Mouse (Mus musculus) neural tube, embryonic 15.5 days (tissue): ENCODE measurements around the gene Chst12. TPM values are rescaled to one million over a fixed set of nuclear protein-coding genes. Genes with fewer than 3 reads are reported as not detected.

Experiments
- ATAC-seq: fragments of 200-750 bp; cut with Nextera tagmentation; 2 replicates; pipeline ENCODE4 v1.8.0; 2017; ENCODE audit warnings: mild to moderate bottlenecking, moderate TSS enrichment, moderate library complexity; ENCODE audit not compliant: low FRiP score
- H3K27ac ChIP-seq: fragments of 300-500 bp; sonication (generic); replicated peaks from 2 replicates; pipeline ENCODE4 v1.5.1; 2015; ENCODE audit warnings: mild to moderate bottlenecking, inconsistent platforms
- H3K27me3 ChIP-seq: fragments of 300-500 bp; sonication (generic); replicated peaks from 2 replicates; pipeline ENCODE4 v1.6.1; 2015; ENCODE audit warnings: inconsistent platforms
- H3K36me3 ChIP-seq: fragments of 300-500 bp; sonication (generic); 2 replicates; pipeline ENCODE4 v1.6.1; 2015; ENCODE audit warnings: inconsistent platforms
- H3K4me1 ChIP-seq: fragments of 300-500 bp; sonication (generic); 2 replicates; pipeline ENCODE4 v1.6.1; 2015; ENCODE audit warnings: inconsistent platforms
- H3K4me2 ChIP-seq: fragments of 300-500 bp; sonication (generic); 2 replicates; pipeline ENCODE4 v1.6.1; 2015; ENCODE audit warnings: inconsistent platforms, mild to moderate bottlenecking, moderate library complexity
- H3K4me3 ChIP-seq: fragments of 300-500 bp; sonication (generic); replicated peaks from 2 replicates; pipeline ENCODE4 v1.5.1; 2015; ENCODE audit warnings: mild to moderate bottlenecking, inconsistent platforms
- H3K9ac ChIP-seq: fragments of 300-500 bp; sonication (generic); replicated peaks from 2 replicates; pipeline ENCODE4 v1.6.1; 2015; ENCODE audit warnings: mild to moderate bottlenecking, inconsistent platforms
- H3K9me3 ChIP-seq: fragments of 300-500 bp; sonication (generic); replicated peaks from 2 replicates; pipeline ENCODE4 v1.6.1; 2016; ENCODE audit warnings: inconsistent platforms
- WGBS: fragments of 180-500 bp; shearing (Covaris S2); methylation state at CpG from one replicate; pipeline ENCODE4 v1.1.7; 2015; ENCODE audit warnings: mixed read lengths; 5-methylcytosine and 5-hydroxymethylcytosine counted together
- polyA plus RNA-seq: library from polyadenylated mRNA; unstranded; fragments of >200 nt; fragmentation: Nextera tagmentation; extraction: Ambion mirVana; gene quantifications from 2 replicates; pipeline ENCODE4 v1.2.1, GENCODE M21; 2015

Gene Chst12
- polyA plus RNA-seq, 1 experiment from 2014 or later = 31.2 TPM

GRCm38 (mm10) chr5:140521196-140521595 lies 15.8 kb downstream of the Chst12 start:
- Histone ChIP-seq H3K36me3 (peaks cover 26% of the 10 kb centered on the region), H3K9ac (no peak overlapping the region), H3K4me1 (no peaks in the 10 kb centered on the region), H3K27me3 (no peaks in the 10 kb centered on the region), H3K9me3 (0 out of 2 replicates have a peak, but pooled peaks cover 2% of the 10 kb centered on the region), H3K4me3 (no peak overlapping the region), H3K27ac (no peak overlapping the region), H3K4me2 (no peak overlapping the region)
- no peak for ATAC-seq
- WGBS = 88% methylated on average over 1 of the region's 1 CpGs

- peaks cover 46% of the 10 kb centered on the region for H3K36me3 ChIP-seq
- no peak overlapping the region for H3K4me2 ChIP-seq
- WGBS = 64% methylated on average over 2 of the region's 2 CpGs
Measured at GRCm38 (mm10) chr5:140526754-140527153, 21.4 kb downstream of the Chst12 start.

GRCm38 (mm10) chr5:140538111-140538683 lies 32.8 kb downstream of the Chst12 start:
- WGBS = 76% methylated on average over 13 of the region's 13 CpGs
- peaks cover 9% of the 10 kb centered on the region for H3K4me1 ChIP-seq
- H3K9me3 ChIP-seq = no peaks in the 10 kb centered on the region
- no peak overlapping the region for H3K27ac ChIP-seq
- no peak overlapping the region for H3K9ac ChIP-seq
- ATAC-seq = no peak
- H3K27me3 ChIP-seq = no peaks in the 10 kb centered on the region
- no peak overlapping the region for H3K4me3 ChIP-seq
- H3K4me2 ChIP-seq = no peak overlapping the region
- H3K36me3 ChIP-seq = no peaks in the 10 kb centered on the region

More at GRCm38 (mm10) chr5:140526754-140527153, 21.4 kb downstream of the Chst12 start:
- no peaks in the 10 kb centered on the region for H3K27me3 ChIP-seq
- H3K27ac ChIP-seq = no peak overlapping the region
- H3K4me1 ChIP-seq = no peaks in the 10 kb centered on the region
- no peak for ATAC-seq
- H3K9ac ChIP-seq = no peak overlapping the region
- H3K9me3 ChIP-seq = 0 out of 2 replicates have a peak, but pooled peaks cover 2% of the 10 kb centered on the region
- H3K4me3 ChIP-seq = no peak overlapping the region

GRCm38 (mm10) chr5:140540106-140540505 lies 34.8 kb downstream of the Chst12 start:
- Histone ChIP-seq H3K9me3 (no peaks in the 10 kb centered on the region), H3K36me3 (no peaks in the 10 kb centered on the region), H3K27me3 (no peaks in the 10 kb centered on the region), H3K9ac (no peak overlapping the region), H3K4me2 (no peak overlapping the region), H3K27ac (no peak overlapping the region), H3K4me3 (no peak overlapping the region), H3K4me1 (peaks cover 9% of the 10 kb centered on the region)
- 14% methylated on average over 8 of the region's 8 CpGs for WGBS
- peak; percentile 25; the same call in 1 of the 2 replicates for ATAC-seq

- Histone ChIP-seq H3K4me3 (no peak overlapping the region), H3K36me3 (no peaks in the 10 kb centered on the region), H3K27me3 (no peaks in the 10 kb centered on the region), H3K9me3 (no peaks in the 10 kb centered on the region), H3K27ac (peak overlapping the region; percentile 73), H3K9ac (no peak overlapping the region), H3K4me2 (no peak overlapping the region), H3K4me1 (no peaks in the 10 kb centered on the region)
- peak; percentile 89 for ATAC-seq
- WGBS = 59% methylated on average over 9 of the region's 9 CpGs
Measured at GRCm38 (mm10) chr5:140542811-140543575, 37.6 kb downstream of the Chst12 start.

GRCm38 (mm10) chr5:140545651-140546050 lies 40.3 kb downstream of the Chst12 start:
- H3K9ac ChIP-seq = no peak overlapping the region
- WGBS = 61% methylated on average over 6 of the region's 6 CpGs
- ATAC-seq = no peak

GRCm38 (mm10) chr5:140546332-140546731 lies 41.0 kb downstream of the Chst12 start:
- Histone ChIP-seq H3K4me3 (no peak overlapping the region), H3K9me3 (no peaks in the 10 kb centered on the region), H3K4me2 (no peak overlapping the region), H3K27me3 (no peaks in the 10 kb centered on the region), H3K27ac (no peak overlapping the region), H3K36me3 (no peaks in the 10 kb centered on the region), H3K4me1 (peaks cover 12% of the 10 kb centered on the region), H3K9ac (no peak overlapping the region)
- ATAC-seq = no peak
- 88% methylated on average over 19 of the region's 19 CpGs for WGBS

More at GRCm38 (mm10) chr5:140545651-140546050, 40.3 kb downstream of the Chst12 start:
- Histone ChIP-seq H3K4me2 (no peak overlapping the region), H3K9me3 (no peaks in the 10 kb centered on the region), H3K27me3 (no peaks in the 10 kb centered on the region), H3K4me3 (no peak overlapping the region), H3K36me3 (no peaks in the 10 kb centered on the region), H3K4me1 (peaks cover 12% of the 10 kb centered on the region), H3K27ac (no peak overlapping the region)

- no peak overlapping the region for H3K4me3 ChIP-seq
- H3K9ac ChIP-seq = no peak overlapping the region; the same call in 1 of the 2 replicates
- peak overlapping the region; percentile 58 for H3K27ac ChIP-seq
- peak overlapping the region; percentile 34 for H3K4me2 ChIP-seq
- H3K9me3 ChIP-seq = no peaks in the 10 kb centered on the region
- H3K27me3 ChIP-seq = no peaks in the 10 kb centered on the region
- peak; percentile 73 for ATAC-seq
- H3K36me3 ChIP-seq = no peaks in the 10 kb centered on the region
- WGBS = 15% methylated on average over 17 of the region's 17 CpGs
- H3K4me1 ChIP-seq = peaks cover 12% of the 10 kb centered on the region
Measured at GRCm38 (mm10) chr5:140549306-140550047, 44.1 kb downstream of the Chst12 start.

- Histone ChIP-seq H3K9me3 (no peaks in the 10 kb centered on the region), H3K27me3 (no peaks in the 10 kb centered on the region), H3K4me3 (no peak overlapping the region), H3K9ac (no peak overlapping the region), H3K36me3 (no peaks in the 10 kb centered on the region), H3K27ac (no peak overlapping the region), H3K4me1 (peaks cover 12% of the 10 kb centered on the region), H3K4me2 (no peak overlapping the region)
- ATAC-seq = no peak
- 91% methylated on average over 7 of the region's 7 CpGs for WGBS
Measured at GRCm38 (mm10) chr5:140553719-140554118, 48.4 kb downstream of the Chst12 start.

GRCm38 (mm10) chr5:140556859-140557258 lies 51.5 kb downstream of the Chst12 start:
- Histone ChIP-seq H3K9ac (no peak overlapping the region), H3K4me1 (no peaks in the 10 kb centered on the region), H3K27me3 (no peaks in the 10 kb centered on the region), H3K4me3 (no peak overlapping the region), H3K27ac (no peak overlapping the region), H3K36me3 (no peaks in the 10 kb centered on the region), H3K4me2 (no peak overlapping the region), H3K9me3 (no peaks in the 10 kb centered on the region)
- ATAC-seq = no peak
- 48% methylated on average over 3 of the region's 3 CpGs for WGBS

GRCm38 (mm10) chr5:140562601-140563000 lies 57.3 kb downstream of the Chst12 start:
- Histone ChIP-seq H3K9me3 (no peaks in the 10 kb centered on the region), H3K36me3 (no peaks in the 10 kb centered on the region), H3K4me2 (no peak overlapping the region), H3K27ac (no peak overlapping the region), H3K27me3 (no peaks in the 10 kb centered on the region), H3K4me1 (peaks cover 11% of the 10 kb centered on the region), H3K4me3 (no peak overlapping the region), H3K9ac (no peak overlapping the region)
- WGBS = 86% methylated on average over 9 of the region's 9 CpGs
- no peak for ATAC-seq
